Mouse (Mus musculus) granulocyte monocyte progenitor cell, adult 5-6 weeks (primary cell): ENCODE measurements at regions not wholly inside any gene's neighbourhood (a gene's known extent, or its start where the extent isn't known, plus 50 kb on each side); places are given as distances from the start of the nearest gene placed in this dataset.
"Not testable (repeated sequence)": the region's sequence is repeated elsewhere in the genome, so short reads cannot be mapped to it uniquely, and the experiment has no call there.

ENCODE experiments used
- ATAC-seq: replicated peaks from 2 replicates; pipeline ENCODE4 v1.8.0; 2016; ENCODE audit warnings: mild to moderate bottlenecking, moderate TSS enrichment, inconsistent platforms; ENCODE audit not compliant: poor library complexity, severe bottlenecking

- ATAC-seq, result no peak
These were observed 283.0 kb downstream of the Gadd45g start for GRCm38 (mm10) chr13:52129466-52129865.

- ATAC-seq, result no peak
These were observed 286.7 kb downstream of the Gadd45g start for GRCm38 (mm10) chr13:52133202-52133601.

GRCm38 (mm10) chr13:52138331-52138945 lies 292.0 kb downstream of the Gadd45g start:
- ATAC-seq, result no peak

- no peak for ATAC-seq
These were observed 292.8 kb downstream of the Gadd45g start for GRCm38 (mm10) chr13:52139140-52139809.

DNA sequence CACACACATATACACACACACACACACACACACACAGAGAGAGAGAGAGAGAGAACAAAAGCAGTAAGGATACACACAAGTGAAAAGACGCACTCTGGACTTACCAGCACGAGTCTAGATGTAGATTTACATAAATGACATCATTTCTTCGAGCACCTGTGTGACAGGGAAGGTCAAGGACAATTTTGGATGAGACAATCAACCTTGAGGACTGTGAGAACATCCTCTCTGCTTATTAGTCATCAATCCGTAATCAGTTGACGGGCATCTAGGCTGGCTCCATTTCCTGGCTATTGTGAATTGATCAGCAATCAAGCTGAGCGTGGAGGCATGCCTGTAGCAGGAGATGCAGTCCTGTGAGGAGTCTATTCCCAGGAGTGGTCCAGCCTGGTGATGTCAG lies 293.7 kb downstream of the Gadd45g start:
- ATAC-seq, result no peak

- not testable (repeated sequence) for ATAC-seq
These were observed 297.6 kb downstream of the Gadd45g start for GRCm38 (mm10) chr13:52144066-52144465.

DNA sequence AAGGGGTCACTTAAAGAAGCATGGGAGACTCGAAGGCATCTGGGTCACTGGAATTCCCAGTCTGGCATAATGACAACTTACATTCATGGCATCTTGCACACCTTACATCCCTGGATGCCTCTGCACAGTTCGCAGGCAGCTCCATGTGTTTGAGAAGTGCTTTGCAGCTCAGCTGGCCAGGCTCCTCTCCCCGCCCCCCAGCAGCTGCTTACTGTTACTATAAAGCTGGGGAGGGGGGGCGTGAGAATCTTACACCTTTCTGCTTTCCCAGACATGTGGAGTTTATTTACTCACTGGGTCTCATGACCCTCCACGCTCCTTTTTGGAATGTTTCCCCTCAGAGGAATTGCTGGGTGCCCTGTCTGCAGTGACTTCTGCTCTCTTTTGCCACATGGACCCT lies 299.4 kb downstream of the Gadd45g start:
- no peak for ATAC-seq

DNA sequence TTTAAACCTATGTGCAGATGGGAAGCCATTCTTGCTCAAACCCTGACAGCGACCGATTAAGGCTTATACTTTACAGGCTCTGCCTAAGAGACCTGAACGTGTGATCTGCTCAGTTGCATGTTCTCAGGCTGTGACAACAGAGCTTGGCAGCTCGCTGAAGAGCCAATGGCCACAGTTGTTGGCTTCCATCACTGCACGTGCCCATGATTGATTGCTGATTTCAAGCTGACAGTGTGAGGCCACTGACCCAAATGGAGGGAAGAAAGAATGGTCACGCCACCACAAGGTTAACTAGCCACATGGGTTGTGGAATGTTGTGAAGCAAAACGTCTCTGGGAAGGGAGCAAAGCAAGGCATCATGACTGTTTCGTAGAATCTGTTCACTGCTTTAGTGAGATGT lies 303.8 kb downstream of the Gadd45g start:
- ATAC-seq, result no peak

GRCm38 (mm10) chr13:52151777-52152176 lies 305.3 kb downstream of the Gadd45g start:
- peak; percentile 41 for ATAC-seq

DNA sequence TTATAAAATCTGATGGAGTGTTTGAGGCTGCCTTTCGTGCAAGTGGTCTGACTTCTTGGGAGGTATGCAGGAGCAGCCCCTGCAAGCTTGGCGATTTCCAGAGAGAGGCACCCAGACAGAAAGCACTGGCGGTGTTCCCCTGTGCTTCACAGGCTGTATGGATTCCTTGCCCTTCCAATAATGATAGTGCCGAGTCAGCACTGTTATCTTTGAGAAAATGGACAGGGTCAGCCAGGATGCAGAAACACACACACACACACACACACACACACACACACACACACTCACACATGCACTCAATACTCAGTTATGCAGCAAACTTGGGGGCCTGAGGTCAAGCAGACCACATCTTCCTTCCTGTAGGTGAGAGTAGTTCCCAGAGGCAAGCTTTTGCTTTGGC lies 305.7 kb downstream of the Gadd45g start:
- peak; percentile 36 for ATAC-seq

DNA sequence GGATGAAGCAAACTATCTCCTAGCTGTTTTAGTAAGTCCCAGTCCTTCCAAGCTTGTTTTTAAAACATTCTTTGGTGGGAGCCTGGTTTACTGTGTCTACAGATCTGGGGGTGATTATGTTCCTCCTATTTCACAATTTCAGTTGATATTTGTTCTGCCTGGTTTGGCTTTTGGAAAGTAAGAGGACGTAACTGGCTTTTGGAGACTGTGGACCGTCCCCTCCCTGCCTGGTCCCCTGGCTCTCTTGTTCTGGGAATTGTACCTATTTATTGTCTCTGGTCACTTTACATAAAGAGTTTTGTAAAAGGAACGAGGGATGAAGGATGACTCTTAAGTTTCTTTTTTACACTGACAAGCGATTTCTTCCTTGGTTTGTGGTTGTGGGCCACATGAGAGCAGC lies 306.6 kb downstream of the Gadd45g start:
- no peak for ATAC-seq

DNA sequence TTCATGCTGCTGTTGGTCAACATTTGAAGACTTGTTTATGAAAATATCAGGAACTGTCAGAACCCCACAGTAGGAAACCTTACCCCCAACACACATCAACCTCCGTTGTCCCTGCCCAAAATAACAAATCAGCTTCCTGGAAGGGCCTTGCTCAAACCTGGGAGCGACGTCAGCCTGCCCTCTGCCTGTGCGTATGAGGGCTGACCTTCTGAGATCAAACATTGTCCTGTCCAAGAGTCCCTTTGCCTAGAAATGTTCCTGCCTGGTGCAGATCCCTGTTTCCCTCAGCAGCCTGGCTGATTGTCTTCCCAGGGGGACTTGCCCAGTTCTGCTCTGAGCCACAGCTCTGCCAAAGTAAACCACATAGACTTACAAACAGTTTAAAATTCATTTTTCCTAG lies 307.1 kb downstream of the Gadd45g start:
- ATAC-seq, result peak; percentile 18

DNA sequence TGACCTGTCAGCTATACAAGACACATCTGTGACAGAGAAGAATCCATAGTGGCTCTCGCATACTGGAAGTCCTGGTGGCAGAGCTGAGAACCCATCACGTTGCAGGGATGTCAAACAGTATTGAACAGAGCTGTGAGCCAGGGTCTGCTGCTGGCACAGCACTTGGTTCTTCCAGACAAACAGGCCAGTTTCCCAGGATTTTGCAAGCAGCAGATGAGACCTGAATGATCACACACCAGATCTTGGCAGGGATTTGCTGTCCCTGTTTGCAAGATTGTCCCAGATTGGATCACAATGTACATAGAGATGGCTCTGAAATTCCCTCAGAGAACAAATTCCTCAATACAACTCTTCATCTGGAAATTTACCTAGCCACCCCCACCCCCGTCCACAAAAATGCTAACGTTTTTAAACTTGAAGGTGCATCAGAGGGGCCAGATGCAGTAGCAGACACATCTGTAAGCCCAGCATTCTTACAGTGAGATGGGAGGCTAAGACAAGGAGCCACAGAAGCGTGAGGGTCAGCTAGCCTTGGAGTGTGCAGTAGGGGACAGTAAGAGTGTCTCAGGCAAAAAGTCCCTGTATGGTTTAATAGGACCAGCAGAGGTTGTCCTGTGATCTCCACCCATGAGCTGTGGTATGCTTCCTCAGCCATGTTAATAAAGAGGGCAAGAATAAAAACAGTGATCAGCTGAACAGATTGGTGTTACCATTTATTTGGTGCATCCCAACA lies 307.8 kb downstream of the Gadd45g start:
- ATAC-seq, result no peak

GRCm38 (mm10) chr13:52154844-52155587 lies 308.5 kb downstream of the Gadd45g start:
- no peak for ATAC-seq

GRCm38 (mm10) chr13:52155588-52156086 lies 309.2 kb downstream of the Gadd45g start:
- peak; percentile 30 for ATAC-seq

- no peak for ATAC-seq
These were observed 316.2 kb downstream of the Gadd45g start for GRCm38 (mm10) chr13:52162676-52163075.

DNA sequence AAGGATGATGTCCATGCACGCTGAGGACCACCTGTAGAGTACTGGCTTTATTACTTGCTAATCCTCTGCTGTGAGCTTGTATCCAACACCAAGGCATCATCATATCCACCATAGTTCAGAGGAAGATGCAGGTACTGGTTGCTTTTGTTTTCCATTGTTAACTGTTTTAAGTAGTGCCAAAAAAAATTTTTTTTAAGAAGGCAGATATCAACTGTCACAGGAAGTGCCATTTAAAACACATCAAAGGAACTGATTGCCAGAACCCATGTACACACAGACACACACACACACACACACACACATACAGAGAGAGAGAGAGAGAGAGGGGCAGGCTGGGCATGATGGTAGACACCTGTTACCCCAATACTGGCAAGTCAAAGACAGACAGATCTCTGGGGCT lies 319.1 kb downstream of the Gadd45g start:
- ATAC-seq, result no peak

- ATAC-seq, result no peak
These were observed 321.5 kb downstream of the Gadd45g start for GRCm38 (mm10) chr13:52167968-52168367.

GRCm38 (mm10) chr13:52172706-52173346 lies 326.3 kb downstream of the Gadd45g start:
- no peak for ATAC-seq

GRCm38 (mm10) chr13:52175665-52176064 lies 329.2 kb downstream of the Gadd45g start:
- ATAC-seq, result no peak
